Mouse (Mus musculus): ENCODE measurements at regions not wholly inside any gene's neighbourhood (a gene's known extent, or its start where the extent isn't known, plus 50 kb on each side); places are given as distances from the start of the nearest gene placed in this dataset.

DNA sequence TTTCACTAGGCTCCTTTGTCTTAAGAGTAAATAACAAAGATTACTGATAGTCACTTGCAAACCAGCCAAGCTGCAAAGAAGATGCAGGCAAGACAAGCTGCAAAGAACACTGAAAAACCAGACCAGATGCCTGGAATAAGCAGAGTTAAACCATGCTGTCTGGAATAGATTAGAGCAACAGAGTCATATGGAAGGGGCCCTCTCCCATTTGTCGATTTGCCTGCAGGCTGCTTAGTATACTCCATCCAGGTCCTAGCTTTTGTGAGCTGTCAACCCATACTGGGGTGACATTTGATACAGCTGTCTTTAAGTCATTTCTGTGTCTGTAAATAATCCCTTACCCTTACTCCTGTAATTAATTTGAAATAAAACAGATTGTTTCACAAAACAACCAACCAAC is 1059.1 kb downstream of the 4930444P10Rik start:
- Histone ChIP-seq H3K27ac (replicated peaks; ENCODE audit: insufficient read depth, low read depth, low read length) (no peak overlapping the region), H3K27me3 (ENCODE audit: control insufficient read depth, insufficient read depth, low read length) (no peaks in the 10 kb centered on the region), H3K4me3 (ENCODE audit: insufficient read depth, low read depth, low read length) (no peak overlapping the region), H3K9ac (ENCODE audit: low read depth, low read length) (no peak overlapping the region), H3K4me1 (ENCODE audit: control insufficient read depth, insufficient read depth, low read length) (no peaks in the 10 kb centered on the region), H3K36me3 (ENCODE audit: control insufficient read depth, insufficient read depth, low read length) (no peaks in the 10 kb centered on the region), H3K79me2 (ENCODE audit: control insufficient read depth, insufficient read depth, low read length) (no peaks in the 10 kb centered on the region)
- no peak for TF ChIP-seq CTCF (IDR thresholded peaks at IDR 0.05; ENCODE audit: low read depth, low read length)
- no peak for TF ChIP-seq POLR2A (IDR thresholded peaks at IDR 0.05; ENCODE audit: extremely low read depth, insufficient read depth, low read length)
- DNase-seq (ENCODE audit: extremely low read depth, low read depth, low spot score) = no peak
- WGBS = 60% methylated on average over 1 of the region's 1 CpGs

DNA sequence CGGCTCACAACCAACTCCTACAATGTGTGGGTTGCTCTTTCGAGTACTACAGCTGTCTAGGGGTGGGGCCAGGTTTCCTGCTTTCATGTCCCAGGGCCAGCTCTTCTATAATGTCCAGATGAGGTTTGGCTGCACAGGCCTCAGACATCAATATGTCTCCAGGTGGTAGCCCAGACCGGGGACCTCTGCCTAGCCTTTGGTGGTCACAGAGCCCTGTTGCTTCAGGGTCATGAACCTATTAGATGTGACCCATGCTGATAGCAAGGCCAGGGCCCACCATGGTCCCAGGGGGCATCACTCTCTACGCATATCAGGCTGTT is 1074.7 kb downstream of the 4930444P10Rik start:
- no peaks in the 10 kb centered on the region for H3K79me2 ChIP-seq (ENCODE audit: control insufficient read depth, insufficient read depth, low read length)
- no peaks in the 10 kb centered on the region for H3K36me3 ChIP-seq (ENCODE audit: control insufficient read depth, insufficient read depth, low read length)
- no peak overlapping the region for H3K9ac ChIP-seq (ENCODE audit: low read depth, low read length)
- H3K4me1 ChIP-seq (ENCODE audit: control insufficient read depth, insufficient read depth, low read length) = no peaks in the 10 kb centered on the region
- no peak overlapping the region for H3K4me3 ChIP-seq (ENCODE audit: insufficient read depth, low read depth, low read length)
- DNase-seq (ENCODE audit: extremely low read depth, low read depth, low spot score) = no peak
- TF ChIP-seq POLR2A (IDR thresholded peaks at IDR 0.05; ENCODE audit: extremely low read depth, insufficient read depth, low read length) (no peak), CTCF (IDR thresholded peaks at IDR 0.05; ENCODE audit: low read depth, low read length) (no peak)
- 81% methylated on average over 4 of the region's 4 CpGs for WGBS
- H3K27ac ChIP-seq (replicated peaks; ENCODE audit: insufficient read depth, low read depth, low read length) = no peak overlapping the region
- no peaks in the 10 kb centered on the region for H3K27me3 ChIP-seq (ENCODE audit: control insufficient read depth, insufficient read depth, low read length)

DNA sequence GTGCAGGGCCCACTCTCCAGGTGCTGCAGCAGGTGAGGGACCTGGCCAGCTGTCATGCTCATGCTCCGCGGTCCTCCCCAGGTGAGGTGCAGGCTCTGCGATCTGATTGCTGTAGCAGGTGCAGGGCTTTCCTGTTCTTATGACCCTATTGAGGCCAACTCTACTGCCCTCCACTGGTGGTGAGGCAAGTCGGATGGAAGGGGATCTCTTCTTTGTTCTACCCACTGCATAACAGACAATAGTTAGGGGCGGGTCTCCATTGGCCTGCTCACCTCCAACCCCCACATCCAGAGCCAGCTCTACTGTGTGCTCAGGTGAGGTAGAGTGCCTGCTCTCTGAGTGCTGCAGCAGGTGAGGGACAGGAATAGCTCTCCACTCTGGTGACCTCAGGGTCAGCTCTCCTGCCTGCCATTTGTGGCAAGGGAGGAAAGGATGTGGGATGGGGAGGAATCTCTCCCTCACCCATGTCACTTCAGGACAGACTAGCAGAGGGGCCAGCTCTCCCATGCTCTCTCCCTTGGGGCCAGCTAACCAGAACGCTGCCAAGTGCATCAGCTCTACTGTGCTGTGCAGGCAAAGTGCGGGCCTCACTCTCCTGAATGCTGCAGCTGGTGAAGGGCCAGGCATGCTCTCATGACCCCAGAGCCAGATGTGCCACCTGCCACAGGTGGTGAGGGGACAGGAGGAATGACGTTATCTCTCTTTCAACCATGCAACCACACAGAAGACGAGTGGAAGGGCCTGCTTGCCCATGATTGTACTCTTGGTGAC is 1075.3 kb downstream of the 4930444P10Rik start:
- no peaks in the 10 kb centered on the region for H3K79me2 ChIP-seq (ENCODE audit: control insufficient read depth, insufficient read depth, low read length)
- TF ChIP-seq CTCF (IDR thresholded peaks at IDR 0.05; ENCODE audit: low read depth, low read length) = no peak
- TF ChIP-seq POLR2A (IDR thresholded peaks at IDR 0.05; ENCODE audit: extremely low read depth, insufficient read depth, low read length) = no peak
- DNase-seq (ENCODE audit: extremely low read depth, low read depth, low spot score) = no peak
- no peak overlapping the region for H3K27ac ChIP-seq (replicated peaks; ENCODE audit: insufficient read depth, low read depth, low read length)
- H3K36me3 ChIP-seq (ENCODE audit: control insufficient read depth, insufficient read depth, low read length) = no peaks in the 10 kb centered on the region
- no peak overlapping the region for H3K4me3 ChIP-seq (ENCODE audit: insufficient read depth, low read depth, low read length)
- H3K4me1 ChIP-seq (ENCODE audit: control insufficient read depth, insufficient read depth, low read length) = no peaks in the 10 kb centered on the region
- H3K27me3 ChIP-seq (ENCODE audit: control insufficient read depth, insufficient read depth, low read length) = no peaks in the 10 kb centered on the region
- no peak overlapping the region for H3K9ac ChIP-seq (ENCODE audit: low read depth, low read length)
- WGBS = 70% methylated on average over 9 of the region's 9 CpGs

GRCm38 (mm10) chr1:15007663-15008344 is 1085.3 kb downstream of the 4930444P10Rik start:
- DNase-seq (ENCODE audit: extremely low read depth, low read depth, low spot score) = peak; percentile 35
- TF ChIP-seq POLR2A (IDR thresholded peaks at IDR 0.05; ENCODE audit: extremely low read depth, insufficient read depth, low read length) (no peak), CTCF (IDR thresholded peaks at IDR 0.05; ENCODE audit: low read depth, low read length) (peak; percentile 21)
- 3% methylated on average over 3 of the region's 3 CpGs for WGBS
- Histone ChIP-seq H3K36me3 (ENCODE audit: control insufficient read depth, insufficient read depth, low read length) (no peaks in the 10 kb centered on the region), H3K27me3 (ENCODE audit: control insufficient read depth, insufficient read depth, low read length) (no peaks in the 10 kb centered on the region), H3K9ac (ENCODE audit: low read depth, low read length) (no peak overlapping the region), H3K79me2 (ENCODE audit: control insufficient read depth, insufficient read depth, low read length) (no peaks in the 10 kb centered on the region), H3K4me1 (ENCODE audit: control insufficient read depth, insufficient read depth, low read length) (no peaks in the 10 kb centered on the region), H3K4me3 (ENCODE audit: insufficient read depth, low read depth, low read length) (no peak overlapping the region), H3K27ac (replicated peaks; ENCODE audit: insufficient read depth, low read depth, low read length) (no peak overlapping the region)

- WGBS = 88% methylated on average over 3 of the region's 3 CpGs
- no peaks in the 10 kb centered on the region for H3K79me2 ChIP-seq (ENCODE audit: control insufficient read depth, insufficient read depth, low read length)
- H3K27ac ChIP-seq (replicated peaks; ENCODE audit: insufficient read depth, low read depth, low read length) = no peak overlapping the region
- TF ChIP-seq POLR2A (IDR thresholded peaks at IDR 0.05; ENCODE audit: extremely low read depth, insufficient read depth, low read length) (no peak), CTCF (IDR thresholded peaks at IDR 0.05; ENCODE audit: low read depth, low read length) (no peak)
- no peaks in the 10 kb centered on the region for H3K4me1 ChIP-seq (ENCODE audit: control insufficient read depth, insufficient read depth, low read length)
- no peak for DNase-seq (ENCODE audit: extremely low read depth, low read depth, low spot score)
- H3K4me3 ChIP-seq (ENCODE audit: insufficient read depth, low read depth, low read length) = no peak overlapping the region
- H3K36me3 ChIP-seq (ENCODE audit: control insufficient read depth, insufficient read depth, low read length) = no peaks in the 10 kb centered on the region
- H3K27me3 ChIP-seq (ENCODE audit: control insufficient read depth, insufficient read depth, low read length) = no peaks in the 10 kb centered on the region
- no peak overlapping the region for H3K9ac ChIP-seq (ENCODE audit: low read depth, low read length)
Measured at GRCm38 (mm10) chr1:14995348-14995747, 1097.8 kb downstream of the 4930444P10Rik start.

All from liver, adult 2 months (tissue).